Mouse (Mus musculus): ENCODE data around the gene Lgi4. TPM values are rescaled to one million over a fixed set of nuclear protein-coding genes. Genes with fewer than 3 reads are reported as not detected.
A peak's percentile ranks its signal among the peaks of the same experiment; 100 is the strongest.

Gene Lgi4
- polyA plus RNA-seq, 1 experiment from 2014 or later = 0.39 TPM

DNA sequence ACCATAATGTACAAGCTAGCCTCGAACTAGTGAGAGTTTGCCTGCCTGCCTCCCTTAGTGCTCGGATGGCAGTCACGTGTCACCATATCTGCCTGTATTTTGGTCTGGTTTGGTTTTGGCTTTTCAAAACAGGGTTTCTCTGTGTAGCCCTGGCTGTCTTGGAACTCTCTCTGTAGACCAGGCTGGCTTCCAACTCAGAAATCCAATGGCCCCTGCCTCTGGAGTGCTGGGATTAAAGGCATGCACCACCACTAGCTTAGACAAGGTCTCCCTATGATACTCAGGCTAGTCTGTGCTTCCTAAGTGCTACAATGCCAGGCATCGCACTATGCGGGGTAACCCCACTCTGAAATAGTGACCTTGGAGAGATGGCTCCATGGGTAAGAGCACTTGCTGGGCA is 50.7 kb downstream of the Lgi4 start:
- no peak overlapping the region for H3K4me2 ChIP-seq
- ATAC-seq (replicated peaks; ENCODE audit: insufficient number of reproducible peaks, insufficient read depth, low FRiP score, low read depth) = no peak
- no peak overlapping the region for H3K4me3 ChIP-seq
- H3K9ac ChIP-seq = no peak overlapping the region
- H3K27ac ChIP-seq = no peak overlapping the region
- peaks cover 28% of the 10 kb centered on the region for H3K4me1 ChIP-seq (replicated peaks)
- WGBS = 82% methylated on average over 5 of the region's 5 CpGs
- no peaks in the 10 kb centered on the region for H3K36me3 ChIP-seq
- no peaks in the 10 kb centered on the region for H3K27me3 ChIP-seq
- no peaks in the 10 kb centered on the region for H3K9me3 ChIP-seq (replicated peaks)

DNA sequence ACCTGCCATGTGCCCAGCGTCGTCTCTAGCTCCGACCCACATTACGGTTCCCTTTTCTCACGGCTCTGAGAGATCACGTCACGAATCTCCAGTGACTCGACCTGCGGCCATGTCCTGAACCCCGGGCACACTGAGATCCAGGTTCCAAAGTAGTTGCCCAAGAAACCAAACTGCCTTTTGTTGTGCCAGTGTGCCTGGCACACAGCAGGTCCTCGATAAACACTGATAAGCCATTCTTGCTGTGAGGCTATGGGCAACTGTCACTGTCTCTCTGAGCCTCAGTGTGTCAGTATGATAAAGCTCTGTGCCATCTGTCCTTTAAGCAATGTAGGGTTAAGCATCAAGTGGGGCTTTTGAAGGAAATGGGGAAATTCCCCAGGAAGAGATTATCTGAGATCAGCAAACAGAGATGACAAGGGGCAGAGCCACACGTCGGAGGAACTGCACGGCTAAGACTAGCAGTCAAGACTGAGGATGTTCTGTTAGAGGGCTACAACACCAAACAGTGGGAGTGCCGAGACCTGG is 51.8 kb downstream of the Lgi4 start:
- no peak for ATAC-seq (replicated peaks; ENCODE audit: insufficient number of reproducible peaks, insufficient read depth, low FRiP score, low read depth)
- WGBS = 71% methylated on average over 15 of the region's 15 CpGs
- Histone ChIP-seq H3K27me3 (no peaks in the 10 kb centered on the region), H3K27ac (no peak overlapping the region), H3K4me3 (no peak overlapping the region), H3K9me3 (replicated peaks) (no peaks in the 10 kb centered on the region), H3K9ac (no peak overlapping the region), H3K36me3 (no peaks in the 10 kb centered on the region), H3K4me2 (no peak overlapping the region), H3K4me1 (replicated peaks) (peaks cover 32% of the 10 kb centered on the region)

DNA sequence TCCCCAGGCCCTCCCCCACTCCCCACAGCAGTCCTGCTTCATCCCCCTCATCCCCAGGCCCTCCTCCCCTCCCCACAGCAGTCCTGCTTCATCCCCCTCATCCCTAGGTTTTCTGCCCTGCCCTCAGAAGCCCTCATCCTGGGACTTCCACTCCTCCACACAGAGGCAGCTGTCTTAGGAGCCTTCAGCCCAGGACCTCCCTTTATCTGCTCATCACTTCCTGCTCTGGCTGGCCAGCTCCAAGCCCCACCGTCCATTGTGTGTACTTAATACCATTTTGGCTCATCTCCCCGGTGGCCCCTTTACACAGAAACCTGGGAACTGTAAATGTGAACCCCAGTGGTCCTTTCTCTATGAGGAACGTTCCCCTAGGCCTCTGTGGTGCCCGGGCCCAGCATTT is 52.9 kb downstream of the Lgi4 start:
- 42% methylated on average over 4 of the region's 4 CpGs for WGBS
- peaks cover 39% of the 10 kb centered on the region for H3K4me1 ChIP-seq (replicated peaks)
- no peak overlapping the region for H3K4me2 ChIP-seq
- peak overlapping the region; percentile 37; the same call in 1 of the 2 replicates for H3K27ac ChIP-seq
- no peak overlapping the region for H3K9ac ChIP-seq
- no peaks in the 10 kb centered on the region for H3K27me3 ChIP-seq
- no peaks in the 10 kb centered on the region for H3K36me3 ChIP-seq
- ATAC-seq (replicated peaks; ENCODE audit: insufficient number of reproducible peaks, insufficient read depth, low FRiP score, low read depth) = no peak
- H3K9me3 ChIP-seq (replicated peaks) = no peaks in the 10 kb centered on the region
- no peak overlapping the region for H3K4me3 ChIP-seq

DNA sequence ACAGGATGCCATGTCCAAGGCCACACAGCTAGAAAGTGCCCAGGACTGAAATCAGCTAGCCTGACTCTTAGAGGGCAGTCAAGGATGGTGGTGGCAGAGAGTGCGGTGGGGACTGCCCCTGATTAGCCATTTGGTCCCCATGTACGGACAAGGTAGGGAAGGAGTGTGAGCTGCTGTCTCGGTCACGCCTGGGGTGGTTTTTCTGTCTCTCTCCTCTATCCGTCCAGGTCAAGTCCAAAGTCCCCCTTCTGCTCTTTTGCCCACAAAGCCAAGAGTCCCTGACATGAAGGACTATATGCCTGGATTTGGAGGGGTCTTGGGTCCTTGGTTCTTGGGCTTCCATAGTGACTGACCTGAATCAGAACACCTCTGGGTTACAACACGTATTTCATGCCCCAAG is 54.7 kb downstream of the Lgi4 start:
- H3K9me3 ChIP-seq (replicated peaks) = no peaks in the 10 kb centered on the region
- WGBS = 81% methylated on average over 6 of the region's 6 CpGs

DNA sequence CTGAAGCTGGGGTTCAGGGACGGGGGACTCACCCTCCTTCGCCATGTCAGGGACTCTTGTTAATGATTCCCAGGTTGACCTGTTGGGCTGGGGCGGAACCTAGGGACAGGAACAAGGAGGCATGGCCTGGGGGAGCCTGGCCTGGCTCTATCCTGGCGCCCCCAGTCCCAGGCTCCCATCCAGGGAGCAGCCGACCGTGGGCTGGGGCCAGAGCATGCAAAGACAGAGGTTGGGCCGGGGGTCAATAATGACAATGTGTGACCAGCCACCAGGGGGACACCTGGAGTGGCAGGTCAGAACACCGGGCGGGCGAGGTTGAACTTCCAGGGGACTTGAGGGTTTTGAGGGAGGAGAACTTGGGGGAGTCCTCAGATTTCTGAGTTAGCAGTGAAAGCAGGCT is 55.5 kb downstream of the Lgi4 start:
- Histone ChIP-seq H3K27ac (0 out of 2 replicates have a peak overlapping the region, but pooled peaks have one; percentile 61), H3K4me2 (peak overlapping the region; percentile 15; the same call in 1 of the 2 replicates), H3K36me3 (no peaks in the 10 kb centered on the region), H3K9me3 (replicated peaks) (no peaks in the 10 kb centered on the region), H3K9ac (0 out of 2 replicates have a peak overlapping the region, but pooled peaks have one; percentile 25), H3K4me3 (no peak overlapping the region), H3K27me3 (no peaks in the 10 kb centered on the region), H3K4me1 (replicated peaks) (peaks cover 36% of the 10 kb centered on the region)
- WGBS = 64% methylated on average over 10 of the region's 10 CpGs
- no peak for ATAC-seq (replicated peaks; ENCODE audit: insufficient number of reproducible peaks, insufficient read depth, low FRiP score, low read depth)

More for the DNA sequence above, 54.7 kb downstream of the Lgi4 start:
- H3K4me3 ChIP-seq = no peak overlapping the region
- no peak overlapping the region for H3K9ac ChIP-seq
- no peak for ATAC-seq (replicated peaks; ENCODE audit: insufficient number of reproducible peaks, insufficient read depth, low FRiP score, low read depth)
- H3K4me1 ChIP-seq (replicated peaks) = peaks cover 43% of the 10 kb centered on the region
- no peak overlapping the region for H3K4me2 ChIP-seq
- H3K27me3 ChIP-seq = no peaks in the 10 kb centered on the region
- H3K36me3 ChIP-seq = no peaks in the 10 kb centered on the region
- H3K27ac ChIP-seq = no peak overlapping the region

DNA sequence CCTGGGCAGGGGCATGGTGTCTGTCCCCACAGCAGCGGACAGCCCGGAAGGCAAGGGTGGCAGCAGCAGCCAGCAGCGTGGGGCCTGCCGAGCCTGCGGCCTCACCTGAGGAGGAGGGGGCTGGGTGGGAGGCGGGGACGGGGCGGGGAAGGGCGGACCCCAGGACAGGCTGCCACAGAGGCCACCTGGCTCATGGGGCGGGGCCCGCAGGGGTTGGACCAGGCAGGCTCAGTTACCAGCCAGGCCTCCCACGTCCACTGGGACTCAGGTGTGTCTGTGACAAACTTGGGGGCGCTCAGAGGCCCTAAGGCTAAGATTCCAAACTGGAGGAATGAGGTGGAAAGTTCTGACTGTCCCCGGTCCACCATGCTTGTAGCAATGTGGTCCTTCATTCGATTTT is 56.0 kb downstream of the Lgi4 start, which contains the start of gene Hpn:
Gene Hpn (minus strand): TSS at position 109 of the 400 bp plus-strand sequence.
- Histone ChIP-seq H3K27ac (peak within 1 kb of the TSS; percentile 61), H3K27me3 (no peaks in the 10 kb centered on the region), H3K4me1 (replicated peaks) (peaks cover 34% of the 10 kb centered on the region), H3K9me3 (replicated peaks) (no peaks in the 10 kb centered on the region), H3K9ac (peak within 1 kb of the TSS; percentile 25; the same call in 1 of the 2 replicates), H3K36me3 (no peaks in the 10 kb centered on the region), H3K4me2 (peak within 1 kb of the TSS; percentile 15), H3K4me3 (no peak within 1 kb of the TSS)
- no peak for ATAC-seq (replicated peaks; ENCODE audit: insufficient number of reproducible peaks, insufficient read depth, low FRiP score, low read depth)
- WGBS = 19% methylated on average over 12 of the region's 15 CpGs

DNA sequence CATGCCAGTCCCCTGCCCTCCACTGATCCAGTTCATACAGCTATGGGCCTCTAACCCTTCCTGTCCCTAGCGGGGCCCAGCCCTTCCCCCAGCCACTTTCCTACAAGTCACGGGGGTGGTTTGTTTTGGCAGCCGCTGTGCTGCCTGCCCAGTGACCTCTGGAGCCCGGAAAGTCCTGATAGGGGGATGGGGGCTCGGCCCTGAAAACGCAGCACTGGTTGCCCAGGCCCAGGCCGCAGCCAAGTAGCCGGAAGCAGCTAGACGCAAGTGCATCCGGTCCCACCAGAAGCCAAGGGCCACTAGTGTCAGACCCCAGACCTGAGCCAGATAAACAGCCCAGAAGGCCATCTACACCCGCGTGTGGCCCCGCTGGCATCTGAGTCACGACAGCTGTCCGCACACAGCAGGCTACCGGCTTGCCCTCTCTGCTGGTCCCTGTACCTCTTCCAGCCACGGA is 56.5 kb downstream of the Lgi4 start:
- Histone ChIP-seq H3K4me3 (no peak overlapping the region), H3K9me3 (replicated peaks) (no peaks in the 10 kb centered on the region), H3K36me3 (no peaks in the 10 kb centered on the region), H3K27ac (peak overlapping the region; percentile 61), H3K27me3 (no peaks in the 10 kb centered on the region), H3K4me1 (replicated peaks) (peaks cover 34% of the 10 kb centered on the region), H3K9ac (no peak overlapping the region; the same call in 1 of the 2 replicates), H3K4me2 (peak overlapping the region; percentile 15)
- ATAC-seq (replicated peaks; ENCODE audit: insufficient number of reproducible peaks, insufficient read depth, low FRiP score, low read depth) = peak; percentile 71
- WGBS = 13% methylated on average over 17 of the region's 17 CpGs

DNA sequence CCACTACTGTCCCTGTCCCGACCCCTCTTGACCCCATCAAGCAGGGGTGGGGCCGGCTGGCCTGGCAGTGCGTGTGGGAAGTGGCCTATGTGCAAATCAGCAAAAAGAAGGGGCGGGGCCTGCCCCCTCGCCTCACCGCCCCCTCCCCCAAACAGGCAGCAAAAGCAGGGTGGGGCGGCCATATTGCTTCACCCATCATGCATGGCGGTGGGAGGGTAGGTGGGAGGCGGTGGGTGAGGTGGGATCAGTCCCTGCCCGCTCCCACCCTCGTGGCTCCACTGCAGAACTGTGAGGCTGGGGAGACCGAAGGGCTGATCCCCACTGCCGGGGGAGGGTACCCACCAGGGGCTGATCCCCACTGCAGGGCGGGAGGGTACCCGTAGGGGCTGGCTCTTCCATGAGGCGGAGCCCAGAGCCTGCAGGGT is 57.6 kb downstream of the Lgi4 start:
- WGBS = 56% methylated on average over 12 of the region's 16 CpGs
- Histone ChIP-seq H3K27me3 (no peaks in the 10 kb centered on the region), H3K4me1 (replicated peaks) (peaks cover 29% of the 10 kb centered on the region), H3K36me3 (no peaks in the 10 kb centered on the region), H3K4me3 (no peak overlapping the region), H3K4me2 (no peak overlapping the region), H3K9me3 (replicated peaks) (no peaks in the 10 kb centered on the region), H3K9ac (no peak overlapping the region), H3K27ac (no peak overlapping the region)
- 0 out of 2 replicates have a peak, but pooled peaks have one; percentile 15 for ATAC-seq (replicated peaks; ENCODE audit: insufficient number of reproducible peaks, insufficient read depth, low FRiP score, low read depth)

DNA sequence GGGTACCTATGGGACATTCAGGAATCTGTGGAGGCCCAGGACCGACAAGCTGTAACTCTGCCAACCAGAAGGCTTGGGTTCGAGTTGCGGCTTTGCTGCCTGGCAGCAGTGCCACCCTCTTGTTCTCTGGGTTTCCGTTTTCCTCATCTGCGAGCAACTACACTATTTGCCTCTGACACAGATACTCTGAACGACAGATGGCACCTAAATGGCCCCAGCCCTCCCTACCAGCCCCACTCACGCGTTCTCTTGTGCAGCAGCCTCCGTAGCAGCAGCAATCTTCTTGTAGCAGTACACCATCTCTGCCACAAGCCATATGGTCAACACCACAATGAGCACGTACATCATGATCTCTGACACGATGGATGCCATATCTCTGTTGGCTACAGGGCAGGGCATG is 58.3 kb downstream of the Lgi4 start:
- Histone ChIP-seq H3K27me3 (no peaks in the 10 kb centered on the region), H3K9ac (no peak overlapping the region), H3K9me3 (replicated peaks) (no peaks in the 10 kb centered on the region), H3K36me3 (no peaks in the 10 kb centered on the region), H3K4me1 (replicated peaks) (peaks cover 29% of the 10 kb centered on the region), H3K4me2 (no peak overlapping the region), H3K4me3 (no peak overlapping the region), H3K27ac (no peak overlapping the region)
- WGBS = 85% methylated on average over 11 of the region's 11 CpGs
- no peak for ATAC-seq (replicated peaks; ENCODE audit: insufficient number of reproducible peaks, insufficient read depth, low FRiP score, low read depth)

DNA sequence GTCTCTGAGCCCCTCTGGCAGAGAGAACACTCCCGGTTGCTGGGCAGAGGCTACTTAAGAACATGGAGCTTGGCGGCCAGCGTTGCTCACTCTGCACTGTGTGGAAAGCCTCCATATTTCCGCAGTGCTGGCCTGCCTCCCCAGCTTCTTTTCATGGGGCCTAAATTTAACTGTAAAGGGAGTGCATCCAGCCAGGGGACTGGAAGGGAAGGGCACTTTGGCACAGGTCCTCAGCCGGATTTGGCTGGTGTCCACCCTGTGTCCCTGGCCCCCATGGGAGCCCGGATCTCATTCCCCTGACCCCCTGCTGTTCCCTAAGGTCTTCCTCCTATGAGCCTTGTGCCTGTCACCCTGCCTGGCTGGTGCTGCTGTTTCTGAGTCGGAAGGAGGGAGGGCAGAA is 59.3 kb downstream of the Lgi4 start:
- H3K27ac ChIP-seq = peak overlapping the region; percentile 68
- H3K4me1 ChIP-seq (replicated peaks) = peaks cover 29% of the 10 kb centered on the region
- H3K9ac ChIP-seq = no peak overlapping the region
- H3K27me3 ChIP-seq = no peaks in the 10 kb centered on the region
- H3K4me3 ChIP-seq = no peak overlapping the region
- no peaks in the 10 kb centered on the region for H3K36me3 ChIP-seq
- 54% methylated on average over 7 of the region's 7 CpGs for WGBS
- H3K9me3 ChIP-seq (replicated peaks) = no peaks in the 10 kb centered on the region
- H3K4me2 ChIP-seq = no peak overlapping the region
- peak; percentile 9; the same call in 1 of the 2 replicates for ATAC-seq (replicated peaks; ENCODE audit: insufficient number of reproducible peaks, insufficient read depth, low FRiP score, low read depth)

DNA sequence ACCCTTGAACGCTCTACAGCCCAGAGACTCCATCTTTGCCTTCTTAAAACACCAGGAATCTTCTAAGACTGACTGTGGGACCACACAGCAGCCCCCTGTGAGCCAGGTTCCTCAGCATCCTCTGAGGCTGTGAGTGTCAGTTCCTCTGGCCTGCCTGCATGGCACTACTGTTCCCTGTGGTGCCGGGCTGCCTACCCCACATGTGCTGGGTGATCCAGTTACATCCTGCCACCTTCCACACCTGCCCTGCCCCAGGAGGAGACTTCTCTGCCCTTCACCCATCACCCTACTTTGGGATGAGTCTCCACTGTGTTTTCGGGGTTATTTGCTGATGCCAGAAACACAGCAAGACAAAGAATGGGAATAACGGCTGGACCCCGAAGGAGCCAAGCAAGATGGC is 60.4 kb downstream of the Lgi4 start:
- Histone ChIP-seq H3K36me3 (no peaks in the 10 kb centered on the region), H3K4me1 (replicated peaks) (peaks cover 29% of the 10 kb centered on the region), H3K4me2 (no peak overlapping the region), H3K27ac (no peak overlapping the region), H3K9me3 (replicated peaks) (no peaks in the 10 kb centered on the region), H3K4me3 (no peak overlapping the region), H3K27me3 (no peaks in the 10 kb centered on the region), H3K9ac (no peak overlapping the region)
- ATAC-seq (replicated peaks; ENCODE audit: insufficient number of reproducible peaks, insufficient read depth, low FRiP score, low read depth) = no peak
- 84% methylated on average over 5 of the region's 5 CpGs for WGBS
